Mouse (Mus musculus) CH12.LX (cell line): ENCODE results near the gene Spire2. TPM values are rescaled to one million over a fixed set of nuclear protein-coding genes. Genes with fewer than 3 reads are reported as not detected.

ENCODE experiments used
- DNase-seq: peaks from one replicate; pipeline ENCODE4 v3.0.0-alpha.2; 2013; ENCODE audit errors: extremely low read depth
- H3K27ac ChIP-seq: 2 replicates; pipeline ENCODE4 v1.5.1; 2012; ENCODE audit warnings: low read depth, mild to moderate bottlenecking, control low read depth, moderate library complexity; ENCODE audit not compliant: insufficient read depth
- H3K27me3 ChIP-seq: replicated peaks from 2 replicates; pipeline ENCODE3; 2012; ENCODE audit warnings: inconsistent platforms
- H3K36me3 ChIP-seq, 2 experiments: replicated peaks in 1 of 2; 2 replicates each; pipeline versions ENCODE3 to v1.6.1; 2012; ENCODE audit warnings: inconsistent platforms in 1 of 2, low read length in 1 of 2, mild to moderate bottlenecking in 1 of 2, mixed read lengths in 1 of 2, moderate library complexity in 1 of 2; ENCODE audit not compliant: control insufficient read depth in 1 of 2, insufficient read depth in 1 of 2
- H3K4me1 ChIP-seq, 2 experiments: 2 replicates each; pipeline ENCODE4 v1.6.1; 2012; ENCODE audit warnings: inconsistent platforms in 1 of 2, moderate library complexity in 1 of 2; ENCODE audit not compliant: insufficient read depth in 2 of 2, control insufficient read depth in 1 of 2
- H3K4me2 ChIP-seq: 2 replicates; pipeline ENCODE4 v1.6.1; 2012; ENCODE audit warnings: low read depth, mild to moderate bottlenecking, control low read depth; ENCODE audit not compliant: poor library complexity, insufficient read depth, severe bottlenecking
- H3K4me3 ChIP-seq, 3 experiments: fragments of 150-350 bp in 1 of 3; sonication (generic) in 1 of 3; replicated peaks in 1 of 3; 2 replicates each; pipeline versions ENCODE3 to v1.5.1; 2011 to 2012; ENCODE audit warnings: low read depth in 2 of 3, low read length in 2 of 3, mild to moderate bottlenecking in 2 of 3, moderate library complexity in 2 of 3, control low read depth in 1 of 3, improper control_type of control experiment in 1 of 3, inconsistent platforms in 1 of 3, mixed read lengths in 1 of 3; ENCODE audit not compliant: poor library complexity in 1 of 3
- H3K79me2 ChIP-seq: replicated peaks from 2 replicates; pipeline ENCODE4 v1.6.1; 2012; ENCODE audit warnings: mild to moderate bottlenecking, moderate library complexity; ENCODE audit not compliant: control insufficient read depth, poor library complexity, insufficient read depth, severe bottlenecking; ENCODE audit errors: extremely low read depth
- H3K9ac ChIP-seq: 2 replicates; pipeline ENCODE4 v1.6.1; 2012; ENCODE audit warnings: low read depth, mild to moderate bottlenecking, control low read depth, moderate library complexity; ENCODE audit not compliant: insufficient read depth
- H3K9me3 ChIP-seq: replicated peaks from 2 replicates; pipeline ENCODE3; 2012; ENCODE audit warnings: low read length, inconsistent platforms, mixed read lengths
- BHLHE40 ChIP-seq: IDR thresholded peaks from 2 replicates; pipeline ENCODE4 v1.6.1; 2011; ENCODE audit warnings: mild to moderate bottlenecking, low read depth, low read length, improper control_type of control experiment
- CHD1 ChIP-seq: IDR thresholded peaks from 2 replicates; pipeline ENCODE4 v1.6.1; 2012; ENCODE audit warnings: low read depth, low read length, improper control_type of control experiment, inconsistent platforms
- CTCF ChIP-seq, 2 experiments: IDR thresholded peaks in 1 of 2; conservative IDR thresholded peaks in 1 of 2; 2 replicates each; pipeline ENCODE4 v1.5.1; 2011 to 2012; ENCODE audit warnings: low read depth in 2 of 2, low read length in 2 of 2, improper control_type of control experiment in 1 of 2, inconsistent platforms in 1 of 2, mild to moderate bottlenecking in 1 of 2, moderate library complexity in 1 of 2
- E2F4 ChIP-seq: IDR thresholded peaks from 2 replicates; pipeline ENCODE4 v1.6.1; 2011; ENCODE audit warnings: low read depth, low read length, improper control_type of control experiment; ENCODE audit not compliant: insufficient replicate concordance
- EP300 ChIP-seq: IDR thresholded peaks from 2 replicates; pipeline ENCODE4 v1.6.1; 2011; ENCODE audit warnings: low read length, improper control_type of control experiment
- ETS1 ChIP-seq: conservative IDR thresholded peaks from 2 replicates; pipeline ENCODE4 v1.6.1; 2012; ENCODE audit warnings: low read depth, mild to moderate bottlenecking, inconsistent platforms, low read length, improper control_type of control experiment, moderate library complexity
- GABPA ChIP-seq: IDR thresholded peaks from 2 replicates; pipeline ENCODE4 v1.6.1; 2012; ENCODE audit warnings: low read depth, low read length, improper control_type of control experiment, inconsistent platforms; ENCODE audit not compliant: insufficient replicate concordance
- JUN ChIP-seq: IDR thresholded peaks from 2 replicates; pipeline ENCODE4 v1.6.1; 2011; ENCODE audit warnings: low read depth, mild to moderate bottlenecking, low read length, improper control_type of control experiment, moderate library complexity; ENCODE audit not compliant: insufficient read depth
- JUND ChIP-seq: conservative IDR thresholded peaks from 2 replicates; pipeline ENCODE4 v1.6.1; 2011; ENCODE audit warnings: low read depth, low read length, improper control_type of control experiment
- KAT2A ChIP-seq: IDR thresholded peaks from 2 replicates; pipeline ENCODE4 v1.6.1; 2012; ENCODE audit warnings: low read length, improper control_type of control experiment, inconsistent platforms; ENCODE audit not compliant: insufficient replicate concordance
- MAFK ChIP-seq: IDR thresholded peaks from 2 replicates; pipeline ENCODE4 v1.6.1; 2011; ENCODE audit warnings: low read length, improper control_type of control experiment; ENCODE audit not compliant: insufficient replicate concordance
- MAX ChIP-seq: IDR thresholded peaks from 2 replicates; pipeline ENCODE4 v1.6.1; 2011; ENCODE audit warnings: low read length, improper control_type of control experiment
- MAZ ChIP-seq: IDR thresholded peaks from 2 replicates; pipeline ENCODE4 v1.6.1; 2012; ENCODE audit warnings: low read depth, mild to moderate bottlenecking, inconsistent platforms, low read length, improper control_type of control experiment, moderate library complexity
- MEF2A ChIP-seq: IDR thresholded peaks from 2 replicates; pipeline ENCODE4 v1.6.1; 2014; ENCODE audit warnings: low read depth, mild to moderate bottlenecking, inconsistent platforms, low read length, improper control_type of control experiment, borderline replicate concordance
- MXI1 ChIP-seq: IDR thresholded peaks from 2 replicates; pipeline ENCODE4 v1.6.1; 2011; ENCODE audit warnings: mild to moderate bottlenecking, low read depth, low read length, improper control_type of control experiment
- MYC ChIP-seq: IDR thresholded peaks from 2 replicates; pipeline ENCODE4 v1.6.1; 2011; ENCODE audit warnings: low read depth, mild to moderate bottlenecking, improper control_type of control experiment, low read length
- NELFE ChIP-seq: IDR thresholded peaks from 2 replicates; pipeline ENCODE4 v1.6.1; 2011; ENCODE audit warnings: low read depth, low read length, improper control_type of control experiment
- NRF1 ChIP-seq: IDR thresholded peaks from 2 replicates; pipeline ENCODE4 v1.6.1; 2014; ENCODE audit warnings: low read depth, mild to moderate bottlenecking, inconsistent platforms, low read length, improper control_type of control experiment, moderate library complexity
- PAX5 ChIP-seq: IDR thresholded peaks from 2 replicates; pipeline ENCODE4 v1.6.1; 2012; ENCODE audit warnings: low read length, inconsistent platforms, mixed read lengths
- POLR2A ChIP-seq: IDR thresholded peaks from 2 replicates; pipeline ENCODE4 v1.6.1; 2011; ENCODE audit warnings: low read depth, mild to moderate bottlenecking, improper control_type of control experiment, low read length
- POLR2AphosphoS2 ChIP-seq: IDR thresholded peaks from 2 replicates; pipeline ENCODE4 v1.6.1; 2011; ENCODE audit warnings: low read depth, low read length, improper control_type of control experiment
- RAD21 ChIP-seq: IDR thresholded peaks from 2 replicates; pipeline ENCODE4 v1.6.1; 2011; ENCODE audit warnings: low read depth, mild to moderate bottlenecking, low read length, improper control_type of control experiment, moderate library complexity
- RCOR1 ChIP-seq: conservative IDR thresholded peaks from 2 replicates; pipeline ENCODE4 v1.6.1; 2012; ENCODE audit warnings: low read depth, mild to moderate bottlenecking, inconsistent platforms, low read length, improper control_type of control experiment
- SIN3A ChIP-seq: IDR thresholded peaks from 2 replicates; pipeline ENCODE4 v1.6.1; 2012; ENCODE audit warnings: low read length, improper control_type of control experiment, inconsistent platforms
- TBP ChIP-seq: conservative IDR thresholded peaks from 2 replicates; pipeline ENCODE4 v1.6.1; 2011; ENCODE audit warnings: low read depth, low read length, improper control_type of control experiment
- TCF12 ChIP-seq: IDR thresholded peaks from 2 replicates; pipeline ENCODE4 v1.6.1; 2014; ENCODE audit warnings: low read depth, mild to moderate bottlenecking, inconsistent platforms, low read length, improper control_type of control experiment
- UBTF ChIP-seq: IDR thresholded peaks from 2 replicates; pipeline ENCODE4 v1.6.1; 2012; ENCODE audit warnings: low read depth, mild to moderate bottlenecking, inconsistent platforms, low read length, improper control_type of control experiment, moderate library complexity
- USF2 ChIP-seq: conservative IDR thresholded peaks from 2 replicates; pipeline ENCODE4 v1.6.1; 2011; ENCODE audit warnings: low read depth, low read length, improper control_type of control experiment
- ZKSCAN1 ChIP-seq: IDR thresholded peaks from 2 replicates; pipeline ENCODE4 v1.6.1; 2012; ENCODE audit warnings: low read depth, inconsistent platforms, low read length, improper control_type of control experiment, borderline replicate concordance
- ZNF384 ChIP-seq: IDR thresholded peaks from 2 replicates; pipeline ENCODE4 v1.6.1; 2012; ENCODE audit warnings: low read depth, low read length, improper control_type of control experiment, inconsistent platforms
- dilution Hi-C: fragments of 300-500 bp; cut with MboI; formaldehyde crosslinking; loops from 2 replicates; pipeline ENCODE4 v1.14.3; 2020; ENCODE audit warnings: low sequenced_read_pairs; ENCODE audit not compliant: extremely low pct_unique_long_range_greater_than_20kb, extremely low pct_ligation_motif_present
- in situ Hi-C: fragments of 300-500 bp; cut with MboI; formaldehyde crosslinking; loops from 3 replicates; pipeline ENCODE4 v1.14.3; 2019; ENCODE audit warnings: low sequenced_read_pairs, low pct_ligation_motif_present, low pct_unique_long_range_greater_than_20kb, mixed read lengths
- polyA plus RNA-seq: library from polyadenylated mRNA; unstranded; fragments of >175 nt; gene quantifications from 2 replicates; pipeline ENCODE4 v1.2.1, GENCODE M21; 2012; ENCODE audit warnings: low read depth; ENCODE audit not compliant: insufficient read length
- total RNA-seq, 2 experiments: library from RNA; depleted of rRNA; stranded (reverse); fragments of 300-350 nt in 1 of 2; fragments of >200 nt in 1 of 2; gene quantifications; 2 replicates each; pipeline ENCODE4 v1.2.3; 2012 to 2014

Spire2 gene
- total and polyA plus RNA-seq, 3 experiments = 1.1 to 2.9 (median 2.6) TPM

DNA sequence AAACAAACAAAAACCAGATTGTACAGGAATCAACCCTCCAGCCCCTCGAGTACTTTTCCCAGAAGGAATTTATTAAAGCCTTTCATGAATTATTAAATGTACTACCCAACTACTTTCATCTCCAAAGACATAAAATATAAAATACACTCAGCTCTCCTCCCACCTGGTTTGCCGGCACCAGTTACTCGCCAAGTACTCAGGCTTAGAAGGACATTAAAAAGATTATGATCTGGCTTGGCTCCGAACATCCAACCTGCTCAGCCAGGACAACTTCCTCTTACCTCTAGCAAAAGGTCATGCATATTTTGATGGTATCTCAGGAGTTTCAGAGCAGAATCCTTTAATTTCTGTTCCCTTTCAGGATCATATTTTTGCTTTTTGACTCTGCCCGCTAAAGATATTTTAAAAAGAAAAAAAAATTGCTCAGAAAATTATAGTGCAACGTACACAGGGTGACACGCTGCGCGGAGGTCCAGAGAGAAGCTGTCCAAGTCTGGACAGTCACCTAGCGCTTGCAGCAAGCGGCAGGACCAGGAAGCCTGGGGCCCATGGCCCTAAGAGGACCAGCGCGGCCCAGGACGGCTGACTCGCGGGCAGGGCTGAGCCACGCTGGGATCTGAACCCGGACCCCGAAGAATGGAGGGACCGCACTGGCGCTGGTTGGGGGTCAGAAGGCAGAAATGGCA lies 14.6 kb upstream of the Spire2 start:
- TF ChIP-seq CHD1 = 0 out of 2 replicates have a peak, but pooled peaks have one; percentile 0
- TF ChIP-seq ZNF384 = no peak
- Histone ChIP-seq H3K79me2 (0 out of 2 replicates have a peak, but pooled peaks cover 5% of the 10 kb centered on the region), H3K9me3 (no peaks in the 10 kb centered on the region), H3K27me3 (peaks cover 4% of the 10 kb centered on the region), H3K4me1 (peaks cover 4 to 13% of the 10 kb centered on the region in 2 experiments; a peak in 2 of 4 replicates), H3K9ac (peak overlapping the region; percentile 53), H3K36me3 (peaks cover 0 to 21% of the 10 kb centered on the region in 2 experiments), H3K4me3 (peak overlapping the region; percentile 63 to 69 (median 69)), H3K4me2 (peak overlapping the region; percentile 86), H3K27ac (no peak overlapping the region)
- in situ Hi-C loops (no loop called here), dilution Hi-C loops (no loop called here)
- no peak for DNase-seq

DNA sequence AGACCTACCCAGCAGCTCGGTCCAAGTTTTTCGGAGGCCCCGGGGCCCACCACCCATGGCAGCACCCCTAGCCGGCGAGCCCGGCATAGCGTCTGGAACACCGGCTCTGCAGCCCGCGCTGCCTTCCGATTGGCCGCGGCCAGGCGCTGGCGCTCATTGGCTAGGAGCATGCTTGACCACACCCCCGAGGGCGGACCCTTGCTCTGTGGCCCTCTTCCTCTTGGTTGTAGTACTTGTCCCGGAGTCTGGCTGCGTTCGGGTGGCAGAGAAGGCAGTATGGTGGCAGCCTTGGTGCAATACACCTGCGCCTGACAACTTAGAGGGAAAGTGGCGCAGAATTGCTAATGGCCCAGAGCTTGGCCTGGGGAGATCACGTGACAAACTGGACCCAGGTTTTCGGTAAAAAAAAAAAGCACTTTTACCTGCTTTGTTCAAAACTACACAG lies 14.0 kb upstream of the Spire2 start, which contains the start of gene Fanca:
Gene Fanca (minus strand): TSS at position 110 of the 445 bp plus-strand sequence.
- Histone ChIP-seq H3K9ac (peak within 1 kb of the TSS; percentile 53), H3K4me2 (peak within 1 kb of the TSS; percentile 86), H3K9me3 (no peaks in the 10 kb centered on the region), H3K4me3 (peak within 1 kb of the TSS; percentile 63 to 69 (median 69)), H3K79me2 (0 out of 2 replicates have a peak, but pooled peaks cover 5% of the 10 kb centered on the region), H3K27ac (no peak within 1 kb of the TSS; the same call in 1 of the 2 replicates), H3K4me1 (peaks cover 4 to 17% of the 10 kb centered on the region in 2 experiments; a peak in 2 of 4 replicates), H3K36me3 (peaks cover 0 to 16% of the 10 kb centered on the region in 2 experiments), H3K27me3 (peaks cover 4% of the 10 kb centered on the region)
- dilution Hi-C loops = no loop called here
- in situ Hi-C loops = no loop called here
- DNase-seq = peak; percentile 97
- TF ChIP-seq MYC (no peak), MEF2A (no peak), POLR2A (peak; percentile 96), E2F4 (peak; percentile 87; the same call in 1 of the 2 replicates), RAD21 (no peak), MAX (peak; percentile 70), EP300 (no peak), ZKSCAN1 (no peak), NELFE (peak; percentile 94), MXI1 (peak; percentile 57; the same call in 1 of the 2 replicates), CHD1 (peak; percentile 64; the same call in 1 of the 2 replicates), JUND (no peak), TBP (peak; percentile 64), MAZ (no peak), UBTF (no peak), BHLHE40 (peak; percentile 60), TCF12 (peak; percentile 76), PAX5 (no peak), SIN3A (peak; percentile 79; the same call in 1 of the 2 replicates), GABPA (no peak), CTCF (conservative IDR thresholded peaks at IDR 0.05 in 1 of 2, IDR thresholded peaks at IDR 0.05 in 1 of 2; ENCODE audit: low read depth in 2 of 2, low read length in 2 of 2) (peak in 1 of 2 experiments; percentile 34; a peak in 1 of 4 replicates), NRF1 (peak; percentile 53; the same call in 1 of the 2 replicates), MAFK (no peak), JUN (no peak), KAT2A (no peak), ETS1 (no peak), ZNF384 (0 out of 2 replicates have a peak, but pooled peaks have one; percentile 44), POLR2AphosphoS2 (peak; percentile 77; the same call in 1 of the 2 replicates), RCOR1 (no peak), USF2 (peak; percentile 71)
